Mouse (Mus musculus) cortical plate, adult 2 months (tissue): ENCODE results near the gene Baz2b. TPM values are rescaled to one million over a fixed set of nuclear protein-coding genes. Genes with fewer than 3 reads are reported as not detected.
A peak's percentile ranks its signal among the peaks of the same experiment; 100 is the strongest.

Source experiments
- H3K27ac ChIP-seq: fragments of 200-500 bp; 2 replicates; pipeline ENCODE4 v1.5.1; 2012; ENCODE audit warnings: low read length, control low read depth, inconsistent platforms; ENCODE audit not compliant: insufficient read depth
- H3K4me1 ChIP-seq: fragments of 200-500 bp; 2 replicates; pipeline ENCODE4 v1.6.1; 2011; ENCODE audit warnings: low read length; ENCODE audit not compliant: control insufficient read depth, insufficient read depth
- H3K4me3 ChIP-seq: fragments of 200-500 bp; 2 replicates; pipeline ENCODE4 v1.5.1; 2011; ENCODE audit warnings: mild to moderate bottlenecking, low read length, control low read depth; ENCODE audit not compliant: insufficient read depth
- CTCF ChIP-seq: fragments of 200-500 bp; IDR thresholded peaks from 2 replicates; pipeline ENCODE4 v1.5.1; 2011; ENCODE audit warnings: mild to moderate bottlenecking, control low read depth, low read length; ENCODE audit not compliant: insufficient read depth; ENCODE audit errors: extremely low read depth
- POLR2A ChIP-seq: fragments of 200-500 bp; IDR thresholded peaks from 2 replicates; pipeline ENCODE4 v1.6.1; 2011; ENCODE audit warnings: mild to moderate bottlenecking, low read length, control low read depth; ENCODE audit not compliant: insufficient read depth; ENCODE audit errors: extremely low read depth
- polyA plus RNA-seq: library from polyadenylated mRNA; depleted of rRNA; stranded (reverse); fragments of >200 nt; gene quantifications from 2 replicates; pipeline ENCODE4 v1.2.3, GENCODE M21; 2012

The Baz2b gene
- polyA plus RNA-seq, 1 experiment, result 26.5 TPM

DNA sequence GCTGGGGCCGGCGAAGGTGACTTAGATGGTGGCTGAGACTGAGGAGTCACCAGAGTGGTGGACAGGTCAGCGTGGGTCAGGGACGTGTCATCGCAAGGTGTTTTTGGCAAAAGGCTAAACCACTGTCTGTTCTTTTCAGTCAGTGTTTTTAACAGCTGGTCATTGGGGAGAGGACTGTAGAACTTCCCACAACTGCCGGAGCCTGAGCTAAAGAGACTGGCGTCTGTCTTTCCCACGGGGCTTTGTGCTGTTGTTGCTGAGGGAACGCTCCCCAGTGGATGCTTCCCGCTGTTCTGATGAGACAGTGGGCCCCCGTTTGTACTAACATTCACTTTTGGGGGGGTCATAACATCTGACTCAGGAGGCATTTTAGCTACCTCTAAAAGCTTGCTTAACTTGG, 296.0 kb downstream of the Baz2b start:
- no peak overlapping the region for H3K4me3 ChIP-seq
- no peak overlapping the region for H3K27ac ChIP-seq
- TF ChIP-seq POLR2A (no peak), CTCF (no peak)
- H3K4me1 ChIP-seq, result no peaks in the 10 kb centered on the region

DNA sequence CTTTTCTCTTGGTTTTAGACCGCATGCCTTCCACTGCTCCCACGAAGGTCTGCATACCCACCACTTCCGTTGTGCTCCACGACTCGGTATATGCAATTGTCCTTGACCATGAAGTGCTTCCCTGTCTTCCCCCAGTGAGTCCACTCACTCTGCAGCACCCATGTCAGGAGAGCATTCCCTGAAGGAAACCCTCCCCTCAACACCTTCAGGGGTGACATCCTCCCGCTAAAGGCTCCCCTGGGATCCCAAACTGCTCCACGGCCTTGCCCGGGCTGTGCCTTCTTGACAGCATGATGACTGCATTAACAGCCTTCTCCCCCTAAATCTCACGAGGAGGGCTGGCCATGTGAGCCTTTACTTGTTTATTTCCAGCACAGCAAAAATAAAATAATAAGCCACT, 301.6 kb downstream of the Baz2b start:
- TF ChIP-seq CTCF (no peak), POLR2A (no peak)
- Histone ChIP-seq H3K4me1 (no peaks in the 10 kb centered on the region), H3K27ac (no peak overlapping the region), H3K4me3 (no peak overlapping the region)

DNA sequence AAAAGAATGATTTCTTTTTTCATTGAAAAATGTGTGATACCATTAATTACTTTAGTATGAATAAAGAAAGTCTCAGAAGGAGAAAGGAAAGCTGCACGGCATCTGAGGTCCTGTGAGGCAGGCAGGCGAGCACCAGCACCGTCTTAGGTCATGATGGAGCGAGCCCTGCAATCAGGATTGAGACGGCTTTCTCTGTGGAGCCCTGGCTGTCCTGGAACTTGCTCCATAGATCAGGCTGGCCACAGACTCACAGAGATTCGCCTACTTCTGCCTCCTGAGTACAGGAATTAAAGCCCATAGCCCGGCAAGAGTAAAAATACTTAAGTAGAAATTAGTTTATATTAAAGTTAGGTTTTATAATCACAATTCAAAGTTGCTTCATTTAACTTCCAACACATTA, 305.6 kb downstream of the Baz2b start:
- no peak overlapping the region for H3K4me3 ChIP-seq
- TF ChIP-seq POLR2A, result no peak
- TF ChIP-seq CTCF, result no peak
- H3K4me1 ChIP-seq, result no peaks in the 10 kb centered on the region
- no peak overlapping the region for H3K27ac ChIP-seq

DNA sequence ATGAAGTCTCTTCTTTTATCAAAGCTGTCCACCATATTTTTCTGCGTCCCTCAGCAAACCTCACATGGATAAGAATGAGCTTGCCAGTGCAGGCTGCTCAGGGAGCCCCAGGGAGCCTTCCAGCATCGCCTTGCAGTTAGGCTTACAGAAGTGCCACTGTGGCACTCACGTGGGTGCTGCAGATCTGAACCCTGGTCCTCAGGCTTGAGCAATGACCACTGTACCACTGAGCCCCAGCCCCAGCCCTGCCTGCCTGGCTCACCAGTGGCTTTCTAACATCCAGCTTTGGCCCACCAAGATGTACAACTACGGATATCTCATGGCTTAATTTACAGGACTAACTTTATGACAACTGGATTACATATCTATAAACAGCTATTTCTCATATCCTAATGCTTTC, 311.0 kb downstream of the Baz2b start:
- no peaks in the 10 kb centered on the region for H3K4me1 ChIP-seq
- no peak for TF ChIP-seq POLR2A
- no peak for TF ChIP-seq CTCF
- H3K27ac ChIP-seq, result no peak overlapping the region
- no peak overlapping the region for H3K4me3 ChIP-seq

DNA sequence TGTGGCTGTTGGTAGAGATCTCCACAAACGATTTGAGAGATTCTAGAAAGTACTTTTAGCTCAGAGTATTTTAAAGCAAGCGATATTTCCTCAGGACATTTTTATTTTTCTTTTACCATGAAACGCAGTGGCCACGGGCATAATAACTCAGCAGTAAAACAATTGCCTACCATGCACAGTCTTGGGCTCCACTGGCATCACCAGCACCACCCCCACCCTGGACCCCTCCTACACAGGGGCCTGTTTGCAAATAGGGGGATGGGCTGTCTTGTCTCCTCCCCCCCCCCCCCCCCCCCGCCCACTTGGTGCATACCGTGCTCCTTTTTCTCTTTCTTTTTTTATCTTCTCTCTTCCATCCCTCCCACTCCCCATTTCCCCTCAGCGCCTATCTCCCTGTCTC, 311.5 kb downstream of the Baz2b start:
- TF ChIP-seq CTCF (no peak), POLR2A (no peak)

DNA sequence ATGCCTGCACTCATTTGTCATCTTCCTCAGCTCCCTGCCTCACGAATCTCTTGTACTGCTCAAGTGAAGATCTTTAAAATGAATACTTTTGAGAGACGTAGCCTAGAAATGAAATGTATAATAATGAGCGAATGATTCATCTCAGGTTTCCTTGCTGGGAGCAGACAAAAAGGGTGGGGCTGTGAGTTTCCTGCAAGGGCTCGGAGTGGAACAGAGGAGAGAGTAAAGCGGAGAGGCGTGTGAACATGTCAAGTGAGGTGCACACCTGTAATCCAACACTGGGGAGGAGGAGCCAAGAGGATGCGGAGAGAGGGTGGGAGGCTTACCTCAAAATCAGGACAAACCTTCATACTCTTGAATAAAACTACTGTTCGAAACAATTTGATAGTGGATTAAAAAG, 312.8 kb downstream of the Baz2b start:
- no peak for TF ChIP-seq CTCF
- no peak for TF ChIP-seq POLR2A
- Histone ChIP-seq H3K4me3 (no peak overlapping the region), H3K4me1 (no peaks in the 10 kb centered on the region), H3K27ac (no peak overlapping the region)

More for the DNA sequence above, 311.5 kb downstream of the Baz2b start:
- H3K4me3 ChIP-seq, result no peak overlapping the region
- no peaks in the 10 kb centered on the region for H3K4me1 ChIP-seq
- H3K27ac ChIP-seq, result no peak overlapping the region

DNA sequence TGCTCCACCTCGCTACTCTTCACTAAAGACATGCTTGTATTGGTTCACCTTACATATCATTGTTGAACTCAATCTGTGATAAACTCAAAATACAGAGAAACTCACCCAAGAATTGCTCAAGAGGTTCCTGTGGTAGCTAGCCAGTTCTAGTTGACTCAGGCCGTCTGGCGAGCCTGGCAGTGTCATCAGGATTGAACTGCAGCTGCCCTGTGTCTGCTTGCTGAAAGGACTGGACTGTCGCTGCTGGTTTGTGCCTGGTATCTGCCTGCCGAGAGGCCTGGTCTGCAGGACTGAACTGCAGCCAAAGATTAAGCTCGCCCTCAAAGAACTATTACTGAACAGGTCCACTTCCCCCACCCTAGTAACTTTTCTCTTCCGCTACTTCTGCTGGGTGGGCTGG, 313.2 kb downstream of the Baz2b start:
- no peak overlapping the region for H3K27ac ChIP-seq
- no peak for TF ChIP-seq POLR2A
- TF ChIP-seq CTCF, result no peak
- H3K4me1 ChIP-seq, result no peaks in the 10 kb centered on the region
- no peak overlapping the region for H3K4me3 ChIP-seq

DNA sequence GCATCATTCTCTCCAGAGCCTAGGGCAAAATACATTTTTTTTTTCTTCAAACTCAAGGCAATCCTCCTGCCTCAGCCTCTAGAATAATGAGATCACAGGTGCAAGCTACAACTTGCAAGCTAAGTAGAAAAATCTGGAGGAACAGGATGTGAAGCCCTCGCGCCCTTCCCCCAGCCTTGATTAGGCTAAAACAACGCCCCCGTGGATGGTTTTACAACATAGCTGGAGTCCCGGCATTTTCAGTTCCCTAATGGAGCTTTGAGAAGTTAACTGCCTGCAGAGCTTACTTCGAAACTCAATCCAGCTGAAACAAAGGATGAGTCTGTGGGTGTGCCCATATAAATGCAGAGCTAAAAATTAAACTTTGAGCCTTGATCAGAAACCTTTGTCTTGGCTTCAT, 319.9 kb downstream of the Baz2b start:
- TF ChIP-seq POLR2A, result no peak
- no peak for TF ChIP-seq CTCF
- H3K27ac ChIP-seq, result no peak overlapping the region
- no peak overlapping the region for H3K4me3 ChIP-seq
- no peaks in the 10 kb centered on the region for H3K4me1 ChIP-seq

DNA sequence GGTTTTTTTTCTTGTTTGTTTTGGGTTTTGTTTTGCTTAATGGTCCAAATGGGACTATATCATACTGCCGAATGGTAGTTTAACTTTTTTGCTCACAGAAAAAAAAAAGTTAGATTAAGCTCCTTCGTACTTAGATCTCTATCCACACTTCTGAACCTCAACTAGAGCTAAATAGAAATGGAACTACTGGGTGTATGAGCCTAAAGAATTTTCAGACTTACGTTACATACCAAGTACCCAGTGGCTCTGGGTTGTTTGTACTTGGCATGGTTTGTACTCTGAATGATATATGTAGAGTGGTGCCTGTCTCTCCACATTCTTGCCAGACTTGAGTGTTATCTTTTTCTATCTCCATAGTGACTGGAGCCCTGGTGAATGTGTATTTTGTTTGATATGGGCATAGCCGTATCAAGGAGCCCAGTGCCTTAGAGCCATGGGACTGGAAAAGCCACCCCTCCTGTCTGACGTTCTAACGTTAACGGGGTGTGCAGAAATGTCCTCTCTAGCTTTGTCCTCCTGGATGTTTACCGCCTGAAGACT, 326.8 kb downstream of the Baz2b start:
- Histone ChIP-seq H3K27ac (no peak overlapping the region), H3K4me1 (no peaks in the 10 kb centered on the region), H3K4me3 (peak overlapping the region; percentile 96)
- TF ChIP-seq CTCF, result no peak
- no peak for TF ChIP-seq POLR2A

DNA sequence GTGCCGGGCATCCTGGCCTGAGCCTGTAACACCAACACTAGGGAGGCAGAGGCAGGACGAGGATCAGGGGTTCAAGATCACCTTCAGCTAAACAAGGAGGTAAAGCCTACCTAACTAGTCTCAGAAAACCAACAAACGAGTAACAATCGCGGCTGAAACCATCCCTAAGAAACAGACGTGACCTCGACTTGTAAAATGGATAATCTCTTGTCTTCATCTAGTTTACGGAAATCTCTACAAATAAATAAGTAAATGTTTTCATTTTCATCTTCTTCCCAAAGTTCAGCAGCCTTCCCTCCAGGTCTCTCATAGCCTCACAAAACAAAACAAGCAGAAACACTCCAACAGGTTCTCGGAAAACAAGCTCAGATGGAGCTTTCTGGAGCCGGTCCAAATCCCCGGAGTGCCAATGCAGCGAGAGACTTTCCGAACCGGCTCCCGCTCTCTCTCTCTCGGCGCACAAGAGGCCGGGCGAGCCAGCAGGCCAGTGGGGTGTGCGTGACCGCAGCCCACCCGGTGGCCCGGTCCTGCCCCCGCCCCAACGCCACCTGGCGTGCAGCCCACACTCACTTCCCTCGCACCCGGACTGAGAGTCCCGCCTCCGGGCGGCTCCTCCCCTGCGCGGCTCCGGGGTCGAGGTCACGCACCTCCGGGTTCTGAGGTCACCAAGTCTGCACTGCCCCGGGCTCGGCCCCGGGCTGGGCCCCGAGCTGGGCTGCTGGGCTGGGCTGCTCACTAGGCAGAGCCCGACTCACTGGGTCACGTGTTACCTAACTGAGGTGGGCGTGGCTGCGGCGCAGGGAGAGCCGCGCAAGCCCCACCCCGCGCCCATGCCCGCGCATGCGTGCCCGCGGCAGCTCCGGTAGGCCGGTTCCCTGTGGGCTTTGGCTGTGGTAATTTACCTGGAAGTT, 327.6 kb downstream of the Baz2b start, which contains the start of gene Wdsub1:
Wdsub1 (minus strand) TSS at position 761 of the 911 bp plus-strand sequence.
- TF ChIP-seq POLR2A (peak; percentile 72), CTCF (no peak)
- H3K27ac ChIP-seq, result peak within 1 kb of the TSS; percentile 82
- H3K4me1 ChIP-seq, result no peaks in the 10 kb centered on the region
- H3K4me3 ChIP-seq, result peak within 1 kb of the TSS; percentile 96
